Mouse (Mus musculus): ENCODE measurements around the gene Cog3.

GRCm38 (mm10) chr14:75669085-75669645, 85.2 kb downstream of the Cog3 start:
- TF ChIP-seq POLR2A (IDR thresholded peaks at IDR 0.05; ENCODE audit: borderline replicate concordance, insufficient read depth, low read length) (no peak), CTCF (IDR thresholded peaks at IDR 0.05; ENCODE audit: borderline replicate concordance, insufficient read depth, low read depth, low read length) (no peak)

All from cerebellum, adult 2 months (tissue).